Mouse (Mus musculus) brain, embryonic 14.5 days (tissue): ENCODE results near the gene Cachd1. TPM values are rescaled to one million over a fixed set of nuclear protein-coding genes. Genes with fewer than 3 reads are reported as not detected.

Source experiments
- DNase-seq: peaks from one replicate; pipeline ENCODE4 v3.0.0-alpha.2; 2011; ENCODE audit warnings: low read depth
- CTCF ChIP-seq: fragments of 200-500 bp; IDR thresholded peaks from 2 replicates; pipeline ENCODE4 v1.5.1; 2012; ENCODE audit warnings: inconsistent platforms, mild to moderate bottlenecking, moderate library complexity, borderline replicate concordance; ENCODE audit not compliant: insufficient read depth, insufficient read length; ENCODE audit errors: extremely low read depth
- POLR2A ChIP-seq: fragments of 200-500 bp; IDR thresholded peaks from 2 replicates; pipeline ENCODE4 v1.6.1; 2012; ENCODE audit warnings: mild to moderate bottlenecking, inconsistent platforms, borderline replicate concordance; ENCODE audit not compliant: poor library complexity, insufficient read depth, insufficient read length, severe bottlenecking; ENCODE audit errors: extremely low read depth
- polyA plus RNA-seq: library from polyadenylated mRNA; depleted of rRNA; stranded (reverse); fragments of >200 nt; gene quantifications from 2 replicates; pipeline ENCODE4 v1.2.3, GENCODE M21; 2012

Cachd1 gene
- polyA plus RNA-seq, 1 experiment = 150 TPM

DNA sequence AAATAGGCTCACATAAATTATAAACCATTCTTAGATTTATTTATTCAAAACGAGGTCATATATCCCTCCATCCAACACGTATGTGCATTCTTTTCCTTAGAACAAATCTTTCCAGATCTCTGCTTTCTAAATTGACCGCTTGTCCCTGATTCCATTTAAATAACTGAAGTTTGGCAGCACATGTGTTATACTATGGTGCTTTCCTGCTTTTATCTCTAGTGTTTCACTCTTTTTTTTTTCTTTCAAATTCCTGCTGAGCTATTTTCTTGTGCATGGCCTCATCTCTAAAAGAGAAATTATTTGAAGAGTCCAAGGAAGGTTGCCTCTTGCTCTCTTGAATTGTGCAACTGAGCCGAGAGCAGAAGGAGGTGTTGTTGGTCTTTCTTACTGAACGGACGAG is 147.1 kb downstream of the Cachd1 start:
- TF ChIP-seq CTCF (no peak), POLR2A (no peak)
- DNase-seq = no peak

DNA sequence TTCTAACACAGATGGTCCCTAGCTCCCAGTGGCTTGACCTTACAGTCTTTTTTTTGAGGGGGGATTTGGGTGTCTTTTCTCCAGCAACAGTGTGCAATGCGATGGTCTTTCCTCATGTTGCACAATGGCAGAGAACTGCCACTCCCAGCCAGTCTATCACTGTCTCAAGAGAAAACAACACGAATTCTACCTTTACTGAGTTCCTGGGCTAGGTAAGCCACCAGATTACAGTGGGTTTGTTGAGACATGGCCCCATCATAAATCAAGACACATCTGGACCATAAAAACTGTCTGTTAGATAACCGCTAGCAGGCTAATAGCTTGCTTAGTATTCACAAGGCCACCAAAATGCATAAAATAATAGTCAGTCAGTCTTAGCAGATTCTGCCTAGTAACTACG is 147.8 kb downstream of the Cachd1 start:
- TF ChIP-seq CTCF (no peak), POLR2A (no peak)
- no peak for DNase-seq

DNA sequence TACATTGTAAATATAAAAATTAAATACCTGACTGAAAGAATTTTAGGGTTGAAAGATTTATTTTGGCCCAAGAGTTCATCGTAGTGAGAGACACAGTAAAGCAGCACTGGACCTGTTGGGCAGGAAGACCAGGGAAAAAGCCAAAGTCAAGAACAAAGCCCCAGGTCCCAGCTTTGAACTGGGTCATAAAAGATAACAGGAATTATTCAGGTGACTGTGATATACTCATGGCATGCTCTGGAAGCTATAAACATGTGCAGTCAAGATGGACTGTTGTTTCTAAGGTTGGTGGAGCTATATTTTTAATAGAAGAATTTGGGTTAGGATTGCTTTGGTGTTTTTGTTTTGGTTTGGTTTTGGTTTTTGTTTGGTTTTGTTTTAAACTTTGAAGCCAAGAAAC is 148.7 kb downstream of the Cachd1 start:
- DNase-seq = no peak
- TF ChIP-seq CTCF = no peak
- TF ChIP-seq POLR2A = no peak

DNA sequence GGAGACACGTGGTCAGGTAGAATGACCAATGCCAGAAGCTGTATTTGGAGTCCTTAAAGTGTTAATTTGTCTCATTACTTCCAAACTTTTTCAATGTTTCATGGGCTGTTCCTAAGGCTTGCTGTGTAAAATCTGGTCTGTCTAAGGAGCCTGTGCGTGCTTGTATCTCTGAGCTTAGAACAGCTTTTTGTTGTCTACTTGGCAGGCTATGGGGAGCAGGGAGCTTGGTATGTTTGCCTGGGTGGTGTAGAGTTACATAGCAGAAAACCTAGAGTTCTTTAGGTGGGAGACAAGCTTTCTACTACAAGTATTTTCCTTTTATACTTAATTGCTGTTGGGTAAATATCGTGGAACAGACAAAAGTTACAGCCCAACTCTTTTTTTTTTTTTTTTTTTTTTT is 150.1 kb downstream of the Cachd1 start:
- DNase-seq = no peak
- TF ChIP-seq CTCF (no peak), POLR2A (no peak)

DNA sequence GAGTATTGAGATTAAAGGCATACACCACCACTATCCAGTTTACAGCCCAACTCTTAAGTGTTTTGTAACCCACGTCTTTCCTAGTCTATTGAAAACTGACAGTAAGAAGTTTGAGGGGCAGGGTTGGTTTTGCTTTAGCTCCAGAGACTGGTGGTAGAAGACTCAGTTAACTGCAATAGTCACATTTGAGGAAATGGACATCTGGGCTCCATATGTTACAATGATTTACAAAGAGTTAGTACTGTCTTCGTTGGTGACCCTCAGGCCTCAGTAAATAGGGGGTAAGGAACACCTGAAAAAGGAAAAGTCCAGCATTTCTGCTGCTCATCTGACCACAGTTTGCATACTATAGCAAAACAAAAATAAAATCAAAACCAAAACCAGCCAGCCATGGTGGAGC is 150.6 kb downstream of the Cachd1 start:
- TF ChIP-seq POLR2A = no peak
- TF ChIP-seq CTCF = no peak
- DNase-seq = no peak

DNA sequence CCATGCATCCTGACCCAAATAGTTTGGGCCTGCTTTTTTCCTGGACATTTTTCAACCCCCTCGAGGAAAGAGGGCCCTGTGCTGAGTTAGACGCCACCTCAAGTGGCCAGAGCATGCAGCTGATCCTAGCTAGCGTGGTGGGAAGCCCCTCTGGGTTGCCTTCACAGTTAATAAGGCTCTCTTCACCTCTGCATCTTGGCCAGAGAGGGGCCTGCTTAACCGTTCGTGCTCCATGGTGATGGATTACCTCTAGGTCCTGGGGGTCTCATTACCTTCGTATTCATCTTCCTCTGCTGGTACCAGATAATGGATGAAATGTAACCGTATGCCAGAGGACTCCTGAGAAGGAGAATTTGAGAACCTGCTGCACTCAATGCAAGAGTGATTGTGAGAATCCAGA is 167.2 kb downstream of the Cachd1 start:
- no peak for DNase-seq
- TF ChIP-seq CTCF (no peak), POLR2A (no peak)

DNA sequence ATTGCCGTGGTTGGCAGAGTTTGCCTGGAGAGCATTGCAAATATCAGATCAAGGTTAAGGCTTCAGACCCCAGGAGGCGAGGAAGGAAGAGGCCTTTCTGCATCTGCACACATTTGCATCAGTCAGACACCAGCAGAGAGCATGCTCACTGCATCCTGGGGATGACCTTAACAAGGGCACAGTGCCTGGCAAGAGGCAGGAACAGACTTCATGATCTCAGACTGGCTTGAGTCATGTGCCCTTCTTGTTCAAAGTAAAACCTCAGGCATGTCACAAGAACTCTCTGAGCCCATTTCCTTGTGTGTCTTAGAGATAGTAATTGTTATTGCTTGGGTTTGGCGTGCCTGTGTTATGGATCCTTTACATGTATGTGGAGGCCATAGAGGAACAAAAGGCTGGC is 167.8 kb downstream of the Cachd1 start:
- DNase-seq = peak; percentile 16
- no peak for TF ChIP-seq CTCF
- no peak for TF ChIP-seq POLR2A

DNA sequence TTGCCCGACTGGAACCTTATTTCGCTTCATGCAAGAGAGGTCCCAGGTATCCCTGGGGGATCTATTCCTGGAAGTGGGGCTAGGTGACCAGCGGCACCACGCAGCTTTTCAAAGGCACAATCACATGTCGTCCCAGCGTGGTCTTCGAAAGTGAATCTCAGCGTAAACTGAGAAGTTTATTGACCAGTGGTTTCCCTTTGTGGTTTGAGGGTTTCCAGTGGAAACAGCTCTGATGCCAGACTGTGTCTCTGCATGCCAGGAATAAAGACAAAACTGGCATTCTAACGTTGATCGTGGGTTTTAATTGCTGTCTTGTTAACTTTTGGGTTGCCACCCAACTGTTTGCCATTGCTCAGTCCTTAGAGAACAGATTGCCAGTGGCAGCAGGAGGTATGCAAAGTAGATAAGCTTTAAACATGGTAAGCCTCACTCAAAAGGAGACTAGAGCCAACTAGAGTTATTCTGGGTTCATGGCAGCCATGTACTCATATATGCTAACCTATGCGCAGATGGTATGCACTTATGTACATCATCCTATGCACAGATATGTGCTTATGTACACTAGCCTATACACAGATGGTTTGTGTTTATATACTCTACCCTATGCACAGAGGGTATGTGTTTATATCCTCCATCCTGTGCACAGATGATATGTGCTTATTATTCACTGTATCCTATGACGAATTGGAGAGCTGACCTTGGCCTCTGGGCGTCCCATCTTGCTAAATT is 168.9 kb downstream of the Cachd1 start:
- peak; percentile 87 for DNase-seq
- TF ChIP-seq CTCF (no peak), POLR2A (no peak)

DNA sequence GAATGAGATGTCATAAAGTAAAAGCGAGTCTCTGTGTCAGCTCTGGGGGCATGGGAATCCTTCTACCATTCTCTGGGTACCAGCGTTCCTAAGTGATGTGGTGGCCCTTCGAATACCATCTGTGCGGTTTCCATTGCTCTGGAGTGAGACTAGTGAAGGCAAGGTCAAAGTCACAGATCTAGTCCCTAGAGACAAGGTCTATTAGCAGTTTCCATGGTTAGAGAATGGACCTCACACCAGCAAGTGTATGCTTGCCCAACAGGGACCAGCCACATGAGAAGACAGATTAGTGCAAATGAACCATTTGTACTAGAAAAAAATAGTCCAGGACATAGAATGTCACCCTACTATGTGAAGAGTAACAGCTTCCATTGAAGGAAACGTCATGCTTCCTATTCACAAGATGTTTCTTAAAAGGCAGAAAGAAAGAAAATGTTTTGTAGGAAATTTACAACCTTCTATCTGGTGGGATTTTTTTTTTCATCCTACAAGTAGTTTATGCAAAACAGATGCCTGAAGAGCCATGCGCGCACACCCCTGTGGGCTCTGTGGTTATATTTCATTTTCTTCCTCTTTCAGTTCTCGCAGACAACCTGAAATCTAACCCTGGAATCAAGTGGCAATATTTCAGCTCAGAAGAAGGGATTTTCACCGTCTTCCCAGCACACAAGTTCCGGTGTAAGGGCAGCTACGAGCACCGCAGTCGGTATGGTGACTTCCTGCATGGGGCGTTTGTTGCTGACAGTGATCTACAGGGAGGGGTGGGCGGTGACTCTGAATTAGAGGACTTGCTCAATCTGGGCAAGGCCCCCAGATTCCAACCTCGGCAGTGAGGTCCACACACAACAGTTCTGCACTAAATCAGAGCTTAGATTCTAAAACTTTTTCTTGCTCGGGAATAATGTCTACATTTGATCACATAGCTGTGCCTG is 172.3 kb downstream of the Cachd1 start:
- TF ChIP-seq POLR2A (no peak), CTCF (no peak)
- no peak for DNase-seq

DNA sequence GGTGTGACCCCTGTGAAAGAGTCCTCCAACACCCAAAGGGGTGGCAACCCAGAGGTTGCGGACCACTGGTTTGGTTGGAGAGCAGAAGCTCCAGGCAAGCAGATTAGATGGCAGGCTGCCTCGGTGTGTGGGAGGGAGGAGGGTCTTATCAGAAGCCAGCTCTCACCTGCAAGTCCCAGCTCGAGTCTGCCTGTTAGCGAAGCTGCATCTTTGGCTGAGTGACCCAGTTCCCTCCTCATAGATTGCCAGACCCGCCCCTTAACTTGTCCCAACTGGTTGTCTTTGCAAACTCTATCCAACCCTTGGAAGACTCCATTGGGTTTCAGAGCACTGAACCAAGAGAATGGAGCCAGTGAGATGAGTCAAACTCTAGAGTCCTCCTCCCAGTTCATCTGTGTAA is 173.8 kb downstream of the Cachd1 start:
- TF ChIP-seq CTCF (no peak), POLR2A (no peak)
- no peak for DNase-seq

DNA sequence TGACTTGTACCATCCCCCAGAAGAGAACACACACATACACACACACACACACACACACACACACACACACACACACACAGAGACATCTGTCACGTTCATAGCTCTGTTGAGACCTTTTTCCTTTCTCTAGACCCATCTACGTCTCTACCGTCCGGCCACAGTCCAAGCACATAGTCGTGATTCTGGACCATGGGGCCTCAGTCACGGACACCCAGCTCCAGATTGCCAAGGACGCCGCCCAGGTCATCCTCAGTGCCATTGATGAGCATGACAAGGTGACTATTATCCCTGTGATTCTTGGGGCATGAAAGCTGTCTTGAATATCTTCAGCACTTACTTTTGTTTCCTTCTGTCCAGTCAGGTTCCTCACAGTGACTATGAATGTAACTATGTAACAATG is 175.4 kb downstream of the Cachd1 start:
- TF ChIP-seq CTCF = no peak
- no peak for TF ChIP-seq POLR2A
- no peak for DNase-seq

DNA sequence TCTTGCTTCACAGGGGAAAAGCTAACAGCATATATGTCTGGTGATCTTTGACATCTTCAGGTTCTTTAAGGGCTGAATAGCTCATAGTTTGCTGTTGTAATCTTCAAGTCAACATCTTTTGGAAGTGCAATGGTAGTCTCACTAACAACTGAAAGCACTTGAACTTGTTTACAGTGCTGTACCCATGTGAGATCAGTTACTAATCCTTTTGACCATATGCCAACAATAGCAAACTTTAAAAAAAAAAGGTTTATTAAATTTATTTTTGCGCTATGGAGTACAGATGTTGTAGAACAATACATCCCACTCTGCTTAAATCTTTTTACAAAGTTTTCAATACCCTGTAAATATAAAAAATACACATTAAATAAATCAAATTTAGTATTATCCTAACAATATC is 186.9 kb downstream of the Cachd1 start:
- no peak for DNase-seq
- TF ChIP-seq CTCF (no peak), POLR2A (no peak)

DNA sequence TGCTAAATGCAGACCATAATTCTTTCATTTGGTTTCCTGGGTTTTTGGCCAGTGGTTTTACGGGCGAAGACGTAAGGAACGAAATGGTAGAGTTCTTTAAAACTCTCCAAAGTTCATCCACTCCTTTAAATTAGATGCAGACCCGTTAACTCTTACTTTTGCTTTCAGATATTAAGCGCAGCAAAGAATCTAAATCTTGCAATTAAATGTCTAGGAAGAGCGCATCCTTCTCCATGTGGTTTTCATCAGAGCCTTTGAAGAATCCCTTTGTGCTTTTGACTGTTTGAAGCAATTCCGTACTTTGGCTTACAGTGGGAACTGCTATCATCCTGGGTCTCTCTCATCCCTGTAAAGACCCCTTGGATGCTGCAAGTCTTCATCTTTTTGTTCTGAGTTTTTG is 187.3 kb downstream of the Cachd1 start:
- DNase-seq = no peak
- TF ChIP-seq CTCF (no peak), POLR2A (no peak)
